Mouse (Mus musculus) neural tube, embryonic 15.5 days (tissue): ENCODE results near the gene Fgfr2. TPM values are rescaled to one million over a fixed set of nuclear protein-coding genes. Genes with fewer than 3 reads are reported as not detected.
"Not testable (repeated sequence)": the region's sequence is repeated elsewhere in the genome, so short reads cannot be mapped to it uniquely, and the experiment has no call there.

ENCODE experiments used
- ATAC-seq: fragments of 200-750 bp; cut with Nextera tagmentation; 2 replicates; pipeline ENCODE4 v1.8.0; 2017; ENCODE audit warnings: mild to moderate bottlenecking, moderate TSS enrichment, moderate library complexity; ENCODE audit not compliant: low FRiP score
- H3K27ac ChIP-seq: fragments of 300-500 bp; sonication (generic); replicated peaks from 2 replicates; pipeline ENCODE4 v1.5.1; 2015; ENCODE audit warnings: mild to moderate bottlenecking, inconsistent platforms
- H3K27me3 ChIP-seq: fragments of 300-500 bp; sonication (generic); replicated peaks from 2 replicates; pipeline ENCODE4 v1.6.1; 2015; ENCODE audit warnings: inconsistent platforms
- H3K36me3 ChIP-seq: fragments of 300-500 bp; sonication (generic); 2 replicates; pipeline ENCODE4 v1.6.1; 2015; ENCODE audit warnings: inconsistent platforms
- H3K4me1 ChIP-seq: fragments of 300-500 bp; sonication (generic); 2 replicates; pipeline ENCODE4 v1.6.1; 2015; ENCODE audit warnings: inconsistent platforms
- H3K4me2 ChIP-seq: fragments of 300-500 bp; sonication (generic); 2 replicates; pipeline ENCODE4 v1.6.1; 2015; ENCODE audit warnings: inconsistent platforms, mild to moderate bottlenecking, moderate library complexity
- H3K4me3 ChIP-seq: fragments of 300-500 bp; sonication (generic); replicated peaks from 2 replicates; pipeline ENCODE4 v1.5.1; 2015; ENCODE audit warnings: mild to moderate bottlenecking, inconsistent platforms
- H3K9ac ChIP-seq: fragments of 300-500 bp; sonication (generic); replicated peaks from 2 replicates; pipeline ENCODE4 v1.6.1; 2015; ENCODE audit warnings: mild to moderate bottlenecking, inconsistent platforms
- H3K9me3 ChIP-seq: fragments of 300-500 bp; sonication (generic); replicated peaks from 2 replicates; pipeline ENCODE4 v1.6.1; 2016; ENCODE audit warnings: inconsistent platforms
- WGBS: fragments of 180-500 bp; shearing (Covaris S2); methylation state at CpG from one replicate; pipeline ENCODE4 v1.1.7; 2015; ENCODE audit warnings: mixed read lengths; 5-methylcytosine and 5-hydroxymethylcytosine counted together
- polyA plus RNA-seq: library from polyadenylated mRNA; unstranded; fragments of >200 nt; fragmentation: Nextera tagmentation; extraction: Ambion mirVana; gene quantifications from 2 replicates; pipeline ENCODE4 v1.2.1, GENCODE M21; 2015

Gene Fgfr2
- polyA plus RNA-seq, 1 experiment from 2014 or later, result 21.2 TPM

GRCm38 (mm10) chr7:132507361-132507760 is 615.8 kb downstream of the Fgfr2 start:
- Histone ChIP-seq H3K4me3 (no peak overlapping the region), H3K9ac (no peak overlapping the region), H3K27me3 (no peaks in the 10 kb centered on the region), H3K27ac (no peak overlapping the region), H3K4me2 (no peak overlapping the region), H3K36me3 (no peaks in the 10 kb centered on the region), H3K9me3 (no peaks in the 10 kb centered on the region), H3K4me1 (peaks cover 2% of the 10 kb centered on the region; the same call in 1 of the 2 replicates)
- 56% methylated on average over 4 of the region's 4 CpGs for WGBS
- ATAC-seq, result no peak

DNA sequence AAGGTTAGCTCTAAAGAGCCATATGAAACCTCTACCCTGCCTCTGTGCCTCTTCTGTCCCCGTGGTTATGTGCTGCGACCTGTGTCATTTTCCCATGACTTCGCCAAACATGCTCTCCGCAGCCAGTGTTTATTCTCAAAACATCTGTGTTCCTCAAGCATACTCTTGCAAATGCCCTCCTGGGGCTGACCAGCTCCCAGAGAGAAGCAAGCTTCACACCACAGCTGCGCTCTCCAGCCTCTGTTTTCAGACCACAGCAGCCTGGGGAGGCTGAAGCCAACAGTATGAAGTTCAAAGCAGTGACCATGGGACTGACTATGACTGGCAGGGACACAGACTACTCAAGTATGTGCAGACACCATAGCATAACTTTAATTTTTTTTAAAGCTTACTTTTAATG is 616.9 kb downstream of the Fgfr2 start:
- WGBS, result 60% methylated on average over 5 of the region's 5 CpGs
- no peak for ATAC-seq
- no peak overlapping the region for H3K4me2 ChIP-seq
- peaks cover 2% of the 10 kb centered on the region; the same call in 1 of the 2 replicates for H3K4me1 ChIP-seq
- no peak overlapping the region for H3K4me3 ChIP-seq
- H3K36me3 ChIP-seq, result no peaks in the 10 kb centered on the region
- H3K9me3 ChIP-seq, result no peaks in the 10 kb centered on the region
- H3K27me3 ChIP-seq, result no peaks in the 10 kb centered on the region
- H3K27ac ChIP-seq, result no peak overlapping the region
- H3K9ac ChIP-seq, result no peak overlapping the region

DNA sequence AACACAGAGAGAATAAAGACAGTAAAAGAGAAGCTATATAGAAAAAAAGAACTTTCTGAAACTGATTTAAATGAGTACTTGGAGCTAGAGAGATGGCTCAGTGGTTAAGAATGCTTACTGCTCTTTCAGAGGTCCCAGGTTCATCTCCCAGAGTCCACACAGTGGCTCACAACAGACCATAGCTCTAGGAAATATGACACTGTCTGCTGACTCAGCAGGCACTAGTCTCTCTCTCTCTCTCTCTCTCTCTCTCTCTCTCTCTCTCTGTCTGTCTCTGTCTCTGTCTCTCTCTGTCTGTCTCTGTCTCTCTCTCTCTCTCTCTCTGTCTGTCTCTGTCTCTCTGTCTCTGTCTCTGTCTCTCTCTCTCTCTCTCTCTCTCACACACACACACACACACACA is 620.7 kb downstream of the Fgfr2 start:
- ATAC-seq, H3K4me3 ChIP-seq, H3K27ac ChIP-seq, H3K9ac ChIP-seq, H3K4me2 ChIP-seq, H3K27me3 ChIP-seq, H3K36me3 ChIP-seq, H3K9me3 ChIP-seq, H3K4me1 ChIP-seq: not testable (repeated sequence)

- no peak overlapping the region for H3K4me3 ChIP-seq
- no peak overlapping the region for H3K27ac ChIP-seq
- H3K4me2 ChIP-seq, result no peak overlapping the region
- WGBS, result 95% methylated on average over 3 of the region's 3 CpGs
- H3K27me3 ChIP-seq, result 0 out of 2 replicates have a peak, but pooled peaks cover 3% of the 10 kb centered on the region
- no peaks in the 10 kb centered on the region for H3K9me3 ChIP-seq
- no peak overlapping the region for H3K9ac ChIP-seq
- H3K4me1 ChIP-seq, result no peaks in the 10 kb centered on the region
- ATAC-seq, result no peak
- H3K36me3 ChIP-seq, result no peaks in the 10 kb centered on the region
These were observed 626.0 kb downstream of the Fgfr2 start for GRCm38 (mm10) chr7:132497142-132497541.

DNA sequence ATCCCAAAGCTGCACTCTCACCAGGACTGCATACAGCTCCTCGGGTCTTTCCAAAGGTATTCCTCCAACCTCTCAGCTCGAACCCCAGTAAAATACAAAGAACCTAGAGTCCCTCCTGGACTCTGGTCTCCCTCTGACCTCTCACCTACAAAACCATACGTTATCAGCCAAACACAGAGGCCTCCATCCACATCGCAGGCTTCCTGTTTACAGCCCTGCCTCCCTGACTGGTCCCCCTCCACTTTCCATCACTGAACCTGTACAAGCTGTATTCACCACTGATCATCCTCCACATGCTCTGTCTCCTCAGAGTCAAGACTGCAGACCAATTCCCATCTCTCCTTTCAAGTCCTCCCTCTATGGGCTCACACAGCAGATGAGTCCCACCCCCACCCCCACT is 628.9 kb downstream of the Fgfr2 start:
- H3K4me2 ChIP-seq, result no peak overlapping the region
- no peaks in the 10 kb centered on the region for H3K36me3 ChIP-seq
- peaks cover 5% of the 10 kb centered on the region; the same call in 1 of the 2 replicates for H3K4me1 ChIP-seq
- 74% methylated on average over 4 of the region's 4 CpGs for WGBS
- H3K9ac ChIP-seq, result no peak overlapping the region
- H3K27me3 ChIP-seq, result no peaks in the 10 kb centered on the region
- no peak overlapping the region for H3K27ac ChIP-seq
- H3K4me3 ChIP-seq, result no peak overlapping the region
- ATAC-seq, result no peak
- no peaks in the 10 kb centered on the region for H3K9me3 ChIP-seq

GRCm38 (mm10) chr7:132493632-132494031 is 629.5 kb downstream of the Fgfr2 start:
- Histone ChIP-seq H3K9ac (no peak overlapping the region), H3K36me3 (no peaks in the 10 kb centered on the region), H3K4me1 (peaks cover 5% of the 10 kb centered on the region; the same call in 1 of the 2 replicates), H3K9me3 (no peaks in the 10 kb centered on the region), H3K4me2 (no peak overlapping the region), H3K27ac (no peak overlapping the region), H3K4me3 (no peak overlapping the region), H3K27me3 (no peaks in the 10 kb centered on the region)
- 77% methylated on average over 3 of the region's 3 CpGs for WGBS
- no peak for ATAC-seq

- Histone ChIP-seq H3K9ac (no peak overlapping the region), H3K4me2 (no peak overlapping the region), H3K36me3 (no peaks in the 10 kb centered on the region), H3K27ac (no peak overlapping the region), H3K4me3 (no peak overlapping the region), H3K27me3 (no peaks in the 10 kb centered on the region), H3K4me1 (peaks cover 5% of the 10 kb centered on the region; the same call in 1 of the 2 replicates), H3K9me3 (no peaks in the 10 kb centered on the region)
- ATAC-seq, result no peak
- WGBS, result 93% methylated on average over 7 of the region's 7 CpGs
These were observed 631.2 kb downstream of the Fgfr2 start for GRCm38 (mm10) chr7:132491902-132492301.

- no peak overlapping the region for H3K4me3 ChIP-seq
- H3K4me1 ChIP-seq, result peaks cover 5% of the 10 kb centered on the region; the same call in 1 of the 2 replicates
- no peak overlapping the region for H3K27ac ChIP-seq
- no peak overlapping the region for H3K4me2 ChIP-seq
- ATAC-seq, result no peak
- no peaks in the 10 kb centered on the region for H3K27me3 ChIP-seq
- WGBS, result 63% methylated on average over 6 of the region's 6 CpGs
- no peaks in the 10 kb centered on the region for H3K36me3 ChIP-seq
- no peaks in the 10 kb centered on the region for H3K9me3 ChIP-seq
- no peak overlapping the region for H3K9ac ChIP-seq
These were observed 635.8 kb downstream of the Fgfr2 start for GRCm38 (mm10) chr7:132487361-132487760.

GRCm38 (mm10) chr7:132486403-132487178 is 636.6 kb downstream of the Fgfr2 start:
- H3K9ac ChIP-seq, result no peak overlapping the region
- 85% methylated on average over 9 of the region's 9 CpGs for WGBS
- no peak overlapping the region for H3K4me3 ChIP-seq
- H3K4me2 ChIP-seq, result no peak overlapping the region
- H3K9me3 ChIP-seq, result no peaks in the 10 kb centered on the region
- no peak overlapping the region for H3K27ac ChIP-seq
- ATAC-seq, result no peak
- H3K27me3 ChIP-seq, result no peaks in the 10 kb centered on the region
- peaks cover 5% of the 10 kb centered on the region; the same call in 1 of the 2 replicates for H3K4me1 ChIP-seq
- H3K36me3 ChIP-seq, result no peaks in the 10 kb centered on the region

- Histone ChIP-seq H3K4me2 (no peak overlapping the region), H3K4me1 (0 out of 2 replicates have a peak, but pooled peaks cover 2% of the 10 kb centered on the region), H3K9me3 (no peaks in the 10 kb centered on the region), H3K27me3 (no peaks in the 10 kb centered on the region), H3K27ac (no peak overlapping the region), H3K4me3 (no peak overlapping the region), H3K36me3 (no peaks in the 10 kb centered on the region), H3K9ac (no peak overlapping the region)
- no peak for ATAC-seq
- WGBS, result 64% methylated on average over 5 of the region's 5 CpGs
These were observed 638.7 kb downstream of the Fgfr2 start for GRCm38 (mm10) chr7:132484424-132484823.

- Histone ChIP-seq H3K27me3 (no peaks in the 10 kb centered on the region), H3K27ac (no peak overlapping the region), H3K36me3 (no peaks in the 10 kb centered on the region), H3K4me1 (peaks cover 12% of the 10 kb centered on the region), H3K4me2 (no peak overlapping the region), H3K9ac (no peak overlapping the region), H3K9me3 (no peaks in the 10 kb centered on the region), H3K4me3 (no peak overlapping the region)
- 74% methylated on average over 4 of the region's 4 CpGs for WGBS
- ATAC-seq, result no peak
These were observed 642.3 kb downstream of the Fgfr2 start for GRCm38 (mm10) chr7:132480696-132481306.

- H3K4me1 ChIP-seq, result peaks cover 12% of the 10 kb centered on the region
- no peak overlapping the region for H3K4me2 ChIP-seq
- peak; percentile 57; the same call in 1 of the 2 replicates for ATAC-seq
- H3K36me3 ChIP-seq, result no peaks in the 10 kb centered on the region
- H3K9ac ChIP-seq, result no peak overlapping the region
- H3K4me3 ChIP-seq, result no peak overlapping the region
- WGBS, result 52% methylated on average over 9 of the region's 9 CpGs
- no peaks in the 10 kb centered on the region for H3K27me3 ChIP-seq
- peak overlapping the region; percentile 45 for H3K27ac ChIP-seq
- H3K9me3 ChIP-seq, result no peaks in the 10 kb centered on the region
These were observed 644.8 kb downstream of the Fgfr2 start for GRCm38 (mm10) chr7:132478295-132478809.
